Mouse (Mus musculus) fibroblast of lung, adult 2 months (primary cell): ENCODE data around the gene Naa80.

Experiments used
- DNase-seq: peaks from one replicate; pipeline ENCODE4 v3.0.0-alpha.2; 2011; ENCODE audit warnings: low read depth

Gene Naa80

GRCm38 (mm10) chr9:107618778-107619545 is 40.3 kb downstream of the Naa80 start:
- DNase-seq, result no peak

DNA sequence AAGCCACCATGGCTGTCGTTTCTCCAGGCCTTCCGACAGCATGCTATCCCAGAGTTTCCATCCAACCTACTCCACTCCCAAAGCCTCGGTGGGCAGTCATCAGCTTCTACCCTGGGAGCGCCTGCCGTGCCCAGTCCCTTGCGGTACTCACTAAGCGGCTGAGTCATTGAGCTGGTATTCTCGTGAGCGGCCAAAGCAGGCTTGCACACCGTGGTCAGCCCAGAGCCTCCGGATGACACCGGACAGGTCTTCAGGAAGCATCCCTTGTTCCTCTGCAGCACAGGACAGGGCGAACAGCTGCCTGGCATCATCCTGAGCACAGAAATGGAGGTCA is 40.8 kb downstream of the Naa80 start:
- no peak for DNase-seq

DNA sequence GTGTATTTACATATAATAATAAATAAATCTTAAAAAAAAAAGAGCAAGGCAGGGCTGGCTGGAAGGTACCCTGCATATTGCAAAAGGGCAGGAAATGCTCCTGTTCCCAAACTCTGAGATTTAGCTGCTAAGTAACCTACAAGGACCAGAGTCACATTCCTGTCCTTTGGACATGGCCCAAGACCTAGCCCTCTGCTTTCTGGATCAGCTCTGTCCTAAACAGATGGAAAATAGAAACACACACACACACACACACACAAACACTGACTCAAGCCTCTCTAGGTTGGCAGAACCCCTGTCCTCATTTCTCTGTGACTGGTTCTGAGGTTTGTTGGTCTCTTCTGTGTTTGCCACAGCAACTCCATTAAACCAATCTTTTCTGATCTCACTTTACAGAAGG is 42.3 kb downstream of the Naa80 start:
- no peak for DNase-seq

GRCm38 (mm10) chr9:107624539-107624938 is 45.9 kb downstream of the Naa80 start:
- no peak for DNase-seq

DNA sequence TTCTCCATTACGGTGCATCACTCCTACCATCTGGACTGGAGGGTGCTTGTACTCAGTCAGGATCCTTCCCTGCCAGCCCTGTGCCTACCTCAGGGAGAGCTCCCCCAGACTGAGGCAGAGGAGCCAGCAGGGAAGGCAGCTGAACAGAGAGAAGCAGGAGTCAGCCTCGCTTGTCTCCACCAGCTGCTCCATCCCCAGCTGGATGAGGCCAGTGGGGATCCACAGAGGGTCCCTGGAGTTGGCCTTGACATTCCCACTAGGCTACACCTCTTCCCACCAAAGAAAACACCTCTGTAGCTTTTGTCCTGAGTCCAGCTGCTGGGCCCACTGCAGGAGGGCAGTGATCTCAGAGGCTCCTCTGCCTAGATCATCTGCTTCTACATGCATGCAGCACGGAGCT is 46.3 kb downstream of the Naa80 start:
- DNase-seq, result no peak

DNA sequence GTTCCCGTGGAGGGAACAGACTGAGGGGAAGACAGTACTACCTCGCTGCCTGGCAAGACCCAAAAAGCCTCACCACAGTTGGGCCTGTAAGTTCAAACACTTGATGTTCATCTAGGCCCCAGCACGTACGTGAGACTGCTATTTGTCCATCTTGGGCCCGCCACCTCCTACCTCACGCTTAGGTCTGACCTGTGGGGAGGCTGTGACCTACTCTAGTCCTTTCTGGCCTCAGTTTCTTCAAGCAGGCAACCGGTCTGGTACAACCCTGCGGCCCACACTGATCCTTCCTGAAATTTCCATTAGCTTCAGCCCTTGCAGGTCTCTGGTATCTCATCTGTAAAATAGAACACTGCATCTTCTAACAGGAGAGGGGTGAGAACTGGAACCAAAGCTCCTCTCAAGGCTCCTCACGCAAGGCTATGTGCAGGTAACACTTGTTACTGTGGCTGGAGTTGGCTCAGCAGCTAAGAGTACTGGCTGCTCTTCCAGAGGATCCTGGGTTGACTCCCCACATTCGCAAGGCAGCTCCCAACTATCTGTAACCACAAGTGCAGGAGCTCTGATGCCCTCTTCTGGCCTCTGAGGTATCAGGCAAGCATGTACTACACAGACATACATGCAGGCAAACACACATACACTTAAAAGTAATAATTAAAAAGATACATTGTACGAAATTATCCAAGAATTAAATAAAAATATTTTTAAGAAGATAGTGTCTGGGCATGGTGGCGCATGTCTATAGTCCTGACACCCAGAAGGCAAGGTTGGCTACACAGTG is 46.9 kb downstream of the Naa80 start:
- DNase-seq, result no peak

DNA sequence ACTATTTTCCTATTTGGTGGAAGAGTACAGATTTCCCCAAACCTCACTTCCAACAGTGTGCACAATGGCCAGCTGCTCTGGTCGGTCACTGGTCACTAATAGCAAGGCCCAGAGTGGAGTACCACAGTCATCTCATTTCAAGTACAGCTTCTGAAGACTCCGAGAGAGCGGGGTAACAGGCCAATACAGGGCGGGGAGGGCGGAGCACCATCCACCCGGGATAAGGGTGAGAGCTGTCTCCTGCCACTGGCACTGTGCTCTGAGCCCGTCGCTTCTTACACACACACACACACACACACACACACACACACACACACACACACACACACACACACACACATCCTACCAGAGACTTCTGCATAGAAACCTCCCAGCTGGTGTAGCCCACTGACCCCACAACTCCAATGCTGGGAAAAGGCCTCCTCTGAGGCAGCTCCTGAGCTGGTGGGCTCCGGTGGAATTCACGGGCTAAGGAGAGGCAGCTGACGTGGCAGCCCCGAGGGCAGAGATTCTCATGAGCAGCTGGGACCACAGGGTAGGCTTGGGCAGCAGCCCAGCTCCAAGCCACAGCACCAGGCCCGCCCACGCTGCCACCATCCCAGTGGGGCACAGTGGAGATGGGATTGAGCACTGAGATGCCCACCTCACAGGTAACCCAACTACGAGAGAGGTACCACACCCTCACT is 47.6 kb downstream of the Naa80 start:
- no peak for DNase-seq

- DNase-seq, result no peak
These were observed 48.2 kb downstream of the Naa80 start for GRCm38 (mm10) chr9:107626844-107627277.

- no peak for DNase-seq
These were observed 48.9 kb downstream of the Naa80 start for GRCm38 (mm10) chr9:107627387-107628255.

DNA sequence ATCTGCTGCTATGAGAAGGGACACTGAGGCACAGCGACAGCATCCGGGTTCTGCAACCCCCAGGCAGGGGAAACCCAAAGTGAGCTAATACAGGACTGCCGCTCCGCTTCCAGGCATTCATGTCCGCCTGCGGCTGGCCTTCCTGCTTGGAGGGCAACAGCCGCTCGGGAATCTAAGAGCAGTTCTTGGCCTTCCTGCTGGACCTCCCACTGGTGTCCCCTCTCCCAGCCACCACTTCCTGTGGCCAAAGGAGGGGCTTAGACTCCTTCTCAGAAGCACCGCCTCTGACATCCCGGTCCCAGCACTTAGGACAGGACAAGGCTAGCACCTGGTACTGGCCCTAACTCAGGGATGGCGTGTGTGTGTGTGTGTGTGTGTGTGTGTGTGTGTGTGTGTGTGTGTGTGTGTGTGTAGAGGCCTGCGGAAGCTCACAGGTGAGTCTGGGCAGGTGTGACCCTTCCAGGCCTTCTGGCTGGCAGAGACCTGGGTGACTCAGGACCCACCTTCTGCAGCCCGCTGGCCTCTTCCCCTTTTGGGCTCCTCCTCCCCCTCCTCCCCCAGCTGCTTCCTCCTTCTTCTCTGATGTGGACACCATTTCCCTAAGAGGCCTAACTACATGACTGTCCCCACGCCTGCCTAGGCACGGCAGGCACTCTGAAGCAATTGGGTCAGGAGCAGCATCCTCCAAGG is 50.2 kb downstream of the Naa80 start:
- no peak for DNase-seq

DNA sequence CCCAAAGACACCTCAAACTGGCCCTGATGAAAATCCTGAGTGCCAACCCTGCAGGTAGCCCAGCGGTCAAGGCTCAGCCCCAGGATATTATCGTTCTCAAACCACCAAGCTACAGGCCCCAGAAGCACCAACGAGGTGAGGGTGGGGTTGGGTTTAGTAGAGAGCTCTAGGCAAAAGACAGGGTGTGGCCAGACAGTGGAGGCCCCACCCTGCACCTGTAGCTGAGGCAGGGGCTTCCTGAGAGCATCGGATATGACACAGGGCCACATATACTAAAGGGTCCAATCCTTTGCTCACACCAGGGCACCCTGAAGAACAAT is 50.7 kb downstream of the Naa80 start:
- no peak for DNase-seq

DNA sequence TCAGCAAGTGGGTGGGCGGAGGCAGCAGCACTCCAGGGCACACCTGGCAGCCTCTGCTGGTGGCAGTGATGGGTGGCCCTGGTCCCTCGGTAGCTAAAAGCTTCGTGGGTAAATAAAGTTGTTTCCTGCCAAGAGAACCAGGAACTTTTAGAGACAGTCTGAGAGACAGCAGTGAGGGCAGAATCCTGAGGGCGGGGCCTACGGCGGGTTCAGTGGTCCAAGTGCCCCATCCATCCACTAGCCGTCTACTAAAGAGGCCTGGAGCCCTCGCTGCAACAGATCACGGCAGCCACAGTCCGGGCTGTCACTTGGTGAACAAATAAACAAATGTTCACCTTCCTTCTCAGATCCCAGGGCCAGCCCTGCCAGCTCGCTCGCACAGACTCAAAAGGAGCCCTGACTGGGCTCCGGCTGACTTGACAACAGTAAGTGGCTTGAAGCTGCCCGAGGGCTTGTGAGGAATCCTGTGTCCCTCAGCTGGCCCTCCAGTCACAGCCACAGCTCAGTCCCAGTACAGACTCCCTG is 51.3 kb downstream of the Naa80 start:
- no peak for DNase-seq

DNA sequence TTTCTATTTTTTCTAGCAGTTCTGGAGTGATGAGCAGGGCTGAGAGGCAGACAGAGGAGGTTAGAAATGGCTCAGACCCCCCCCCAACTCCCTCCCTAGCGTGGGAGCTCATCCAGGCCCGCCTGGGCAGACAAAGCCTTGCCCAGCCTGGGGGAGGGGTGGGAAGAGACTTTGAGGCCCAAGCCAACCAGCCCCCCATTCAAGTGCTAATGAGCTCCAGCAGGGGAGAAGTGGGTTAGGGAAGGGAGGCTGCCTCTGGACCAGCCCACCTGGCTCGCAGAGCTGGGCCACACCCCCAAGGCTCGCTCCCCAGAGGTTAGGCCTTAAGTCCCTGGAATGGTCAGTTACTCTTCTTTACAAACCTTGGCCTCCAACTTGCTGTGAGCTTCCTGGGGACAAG is 51.9 kb downstream of the Naa80 start:
- no peak for DNase-seq

DNA sequence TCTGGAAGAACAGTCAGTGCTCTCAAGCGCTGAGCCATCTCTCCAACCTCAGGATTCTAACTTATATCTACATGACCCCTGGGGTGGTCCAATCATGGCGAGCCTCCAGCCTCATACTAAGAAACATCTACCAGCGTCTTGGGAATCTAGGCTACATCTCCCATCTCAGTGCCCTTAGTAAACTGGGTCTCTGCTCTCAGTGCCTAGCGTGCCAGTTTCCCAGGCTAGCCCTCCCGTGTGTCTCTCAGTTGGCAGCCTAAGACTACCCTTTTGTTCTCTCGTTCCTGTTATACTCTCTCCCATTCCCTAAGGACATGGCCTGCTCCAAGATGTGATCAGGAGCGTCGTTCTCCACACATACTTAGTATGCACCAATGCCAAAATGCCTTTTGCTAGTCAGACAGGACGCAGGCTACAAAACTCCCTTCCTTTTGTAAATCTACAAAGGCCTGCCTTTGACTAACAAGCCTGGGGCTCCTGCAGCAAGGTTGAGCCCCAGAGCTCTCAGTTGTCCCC is 52.7 kb downstream of the Naa80 start:
- DNase-seq, result no peak

DNA sequence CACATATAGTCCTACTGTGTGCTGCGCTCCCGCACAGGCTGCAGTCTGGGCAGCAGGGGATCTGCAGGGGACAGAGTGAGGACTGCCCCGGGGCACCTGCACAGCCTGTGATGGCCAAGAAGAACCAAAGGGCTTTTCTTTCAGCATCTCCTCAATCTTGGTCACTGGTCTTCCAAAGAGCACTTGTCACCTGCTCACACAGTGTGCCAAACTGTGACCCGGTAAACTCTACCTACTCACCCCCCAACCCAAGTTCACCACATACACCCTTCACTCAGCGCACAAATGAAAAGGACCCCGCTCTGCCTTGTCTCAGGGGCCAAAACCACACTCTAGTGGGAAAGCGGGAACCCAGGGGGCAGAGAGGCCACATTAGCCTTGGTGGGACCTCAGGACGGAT is 53.2 kb downstream of the Naa80 start:
- no peak for DNase-seq

DNA sequence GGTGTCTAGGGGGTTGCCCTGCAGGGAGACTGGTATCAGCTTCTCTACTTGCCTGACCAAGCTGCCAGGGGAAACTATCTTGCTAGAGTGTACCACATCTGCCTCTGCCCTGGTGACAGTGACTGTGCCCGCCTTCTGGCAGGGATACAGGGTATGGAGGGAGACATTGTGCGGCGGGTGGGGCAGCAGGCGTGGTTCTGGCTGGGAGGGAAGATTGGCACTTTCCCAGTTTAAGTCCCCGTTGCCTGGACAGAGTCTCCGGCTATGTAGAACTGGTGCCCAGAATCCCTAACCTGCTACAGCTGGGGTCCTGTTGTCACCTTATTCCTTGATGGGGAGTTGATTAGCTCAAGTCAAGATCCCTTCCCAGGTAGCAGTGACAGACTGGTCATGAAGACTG is 53.8 kb downstream of the Naa80 start:
- no peak for DNase-seq

GRCm38 (mm10) chr9:107633091-107633660 is 54.5 kb downstream of the Naa80 start:
- no peak for DNase-seq
